Mouse (Mus musculus) E14TG2a.4 (cell line): ENCODE measurements around the gene Crmp1.

ENCODE experiments used
- CTCF ChIP-seq: conservative IDR thresholded peaks from 2 replicates; pipeline ENCODE4 v1.5.1; 2014; ENCODE audit warnings: low read length
- POU5F1 ChIP-seq: IDR thresholded peaks from 2 replicates; pipeline ENCODE4 v1.6.1; 2014; ENCODE audit warnings: low read length, borderline replicate concordance

- TF ChIP-seq CTCF (no peak), POU5F1 (no peak)
Measured at GRCm38 (mm10) chr5:37320761-37321160, 79.0 kb downstream of the Crmp1 start.
